Mouse (Mus musculus) ES-E14 (cell line): Measurements from ENCODE around the gene Shisa2. TPM values are rescaled to one million over a fixed set of nuclear protein-coding genes. Genes with fewer than 3 reads are reported as not detected.
A peak's percentile ranks its signal among the peaks of the same experiment; 100 is the strongest.

Experiments used
- DNase-seq: peaks from one replicate; pipeline ENCODE4 v3.0.0-alpha.2; 2013; ENCODE audit warnings: low read depth, low spot score
- H3K27ac ChIP-seq: 2 replicates; pipeline ENCODE4 v1.5.1; 2012; ENCODE audit warnings: low read depth, mild to moderate bottlenecking, low read length, moderate library complexity, mixed read lengths; ENCODE audit not compliant: poor library complexity, insufficient read depth, severe bottlenecking
- H3K36me3 ChIP-seq: 2 replicates; pipeline ENCODE4 v1.6.1; 2012; ENCODE audit warnings: mild to moderate bottlenecking, low read length, moderate library complexity, mixed read lengths; ENCODE audit not compliant: control insufficient read depth, poor library complexity, insufficient read depth, severe bottlenecking
- H3K4me1 ChIP-seq, 2 experiments: fragments of 150-350 bp in 1 of 2; sonication (generic) in 1 of 2; 2 replicates each; pipeline ENCODE4 v1.6.1; 2012; ENCODE audit warnings: low read length in 2 of 2, mild to moderate bottlenecking in 1 of 2, mixed read lengths in 1 of 2; ENCODE audit not compliant: control insufficient read depth in 2 of 2, insufficient read depth in 2 of 2, poor library complexity in 1 of 2
- H3K4me3 ChIP-seq, 2 experiments: fragments of 150-350 bp in 1 of 2; sonication (generic) in 1 of 2; 2 replicates each; pipeline ENCODE4 v1.5.1; 2012; ENCODE audit warnings: low read length in 2 of 2, low read depth in 1 of 2, mild to moderate bottlenecking in 1 of 2, mixed read lengths in 1 of 2; ENCODE audit not compliant: insufficient read depth in 1 of 2, poor library complexity in 1 of 2, severe bottlenecking in 1 of 2
- H3K9ac ChIP-seq: 2 replicates; pipeline ENCODE4 v1.6.1; 2012; ENCODE audit warnings: low read depth, mild to moderate bottlenecking, low read length, mixed read lengths; ENCODE audit not compliant: poor library complexity, insufficient read depth, severe bottlenecking
- H3K9me3 ChIP-seq: fragments of 150-350 bp; sonication (generic); 2 replicates; pipeline ENCODE4 v1.6.1; 2012; ENCODE audit warnings: low read depth, mild to moderate bottlenecking, low read length; ENCODE audit not compliant: control insufficient read depth, insufficient read depth
- CHD2 ChIP-seq: IDR thresholded peaks from 2 replicates; pipeline ENCODE4 v1.6.1; 2014; ENCODE audit warnings: mild to moderate bottlenecking, low read depth, low read length, inconsistent platforms
- HCFC1 ChIP-seq: IDR thresholded peaks from 2 replicates; pipeline ENCODE4 v1.6.1; 2012; ENCODE audit warnings: low read length, inconsistent platforms, borderline replicate concordance; ENCODE audit not compliant: insufficient read depth
- MAFK ChIP-seq: IDR thresholded peaks from 2 replicates; pipeline ENCODE4 v1.6.1; 2014; ENCODE audit warnings: mild to moderate bottlenecking, low read depth, low read length, inconsistent platforms; ENCODE audit not compliant: insufficient read depth
- ZC3H11A ChIP-seq: IDR thresholded peaks from 2 replicates; pipeline ENCODE4 v1.6.1; 2012; ENCODE audit warnings: low read depth, mild to moderate bottlenecking, inconsistent platforms, low read length, borderline replicate concordance
- ZNF384 ChIP-seq: IDR thresholded peaks from 2 replicates; pipeline ENCODE4 v1.6.1; 2012; ENCODE audit warnings: low read depth, low read length, inconsistent platforms
- in situ Hi-C, 2 experiments: fragments of 600-800 bp; cut with MboI; formaldehyde crosslinking; loops; one replicate each; pipeline ENCODE4 v1.15.1; 2025; ENCODE audit warnings: low sequenced_read_pairs in 2 of 2, inconsistent platforms in 1 of 2; ENCODE audit not compliant: unreplicated experiment in 2 of 2
- total RNA-seq: library from RNA; depleted of rRNA; stranded (reverse); fragments of 300-350 nt; gene quantifications from 2 replicates; pipeline ENCODE4 v1.2.3, GENCODE M21; 2012; rRNA removed

Shisa2 gene
- total RNA-seq, 1 experiment: 3.8 TPM

- no peaks in the 10 kb centered on the region for H3K9me3 ChIP-seq
- H3K4me3 ChIP-seq: no peak overlapping the region
- no peak overlapping the region for H3K27ac ChIP-seq
- TF ChIP-seq CHD2: no peak
- TF ChIP-seq MAFK: no peak
- TF ChIP-seq HCFC1: no peak
- no peak for TF ChIP-seq ZC3H11A
- no peak for TF ChIP-seq ZNF384
- no peak overlapping the region for H3K9ac ChIP-seq
- H3K4me1 ChIP-seq: peaks cover 0 to 2% of the 10 kb centered on the region in 2 experiments; a peak in 1 of 4 replicates
- no peak for DNase-seq
- in situ Hi-C loops: no loop called here
- no peaks in the 10 kb centered on the region for H3K36me3 ChIP-seq
These were observed 47.9 kb downstream of the Shisa2 start for GRCm38 (mm10) chr14:59672893-59673515.

GRCm38 (mm10) chr14:59674556-59674955 lies 49.4 kb downstream of the Shisa2 start:
- in situ Hi-C loops: no loop called here
- H3K9ac ChIP-seq: no peak overlapping the region
- no peak for DNase-seq

GRCm38 (mm10) chr14:59675330-59675729 lies 50.2 kb downstream of the Shisa2 start:
- DNase-seq: no peak
- no peak overlapping the region for H3K27ac ChIP-seq
- H3K4me1 ChIP-seq: peaks cover 0 to 2% of the 10 kb centered on the region in 2 experiments; a peak in 1 of 4 replicates

More at GRCm38 (mm10) chr14:59674556-59674955, 49.4 kb downstream of the Shisa2 start:
- Histone ChIP-seq H3K27ac (no peak overlapping the region), H3K4me3 (no peak overlapping the region), H3K9me3 (no peaks in the 10 kb centered on the region), H3K36me3 (no peaks in the 10 kb centered on the region), H3K4me1 (peaks cover 0 to 2% of the 10 kb centered on the region in 2 experiments; a peak in 1 of 4 replicates)
- no peak for TF ChIP-seq HCFC1
- no peak for TF ChIP-seq CHD2
- TF ChIP-seq ZNF384: no peak
- TF ChIP-seq ZC3H11A: no peak
- no peak for TF ChIP-seq MAFK

GRCm38 (mm10) chr14:59677598-59678003 lies 52.5 kb downstream of the Shisa2 start:
- H3K4me1 ChIP-seq: peaks cover 0 to 2% of the 10 kb centered on the region in 2 experiments; a peak in 1 of 4 replicates
- no peak overlapping the region for H3K4me3 ChIP-seq
- no peak for TF ChIP-seq CHD2
- no peak for TF ChIP-seq MAFK
- no peak for TF ChIP-seq HCFC1
- TF ChIP-seq ZNF384: no peak
- no peak for TF ChIP-seq ZC3H11A
- DNase-seq: peak; percentile 7
- no peak overlapping the region for H3K27ac ChIP-seq
- in situ Hi-C loops: no loop called here
- H3K9me3 ChIP-seq: no peaks in the 10 kb centered on the region
- no peaks in the 10 kb centered on the region for H3K36me3 ChIP-seq
- no peak overlapping the region for H3K9ac ChIP-seq

More at GRCm38 (mm10) chr14:59675330-59675729, 50.2 kb downstream of the Shisa2 start:
- Histone ChIP-seq H3K9me3 (no peaks in the 10 kb centered on the region), H3K36me3 (no peaks in the 10 kb centered on the region), H3K9ac (no peak overlapping the region), H3K4me3 (no peak overlapping the region)
- TF ChIP-seq ZNF384 (no peak), CHD2 (no peak), MAFK (no peak), ZC3H11A (no peak)
- in situ Hi-C loops: no loop called here

Other genes with a start within 250 kb of the Shisa2 start
- gene Phf11c, start 229.9 kb upstream of the Shisa2 start, total RNA-seq: 1.0 and 1.1 TPM in 2 replicates
- gene Setdb2, start 184.4 kb upstream of the Shisa2 start, total RNA-seq: 7.9 and 16.7 TPM in 2 replicates
- gene Cab39l, start 184.3 kb upstream of the Shisa2 start, total RNA-seq: 5.8 and 8.1 TPM in 2 replicates
- 6.7 and 16.0 TPM in 2 replicates for gene Cdadc1, start 27.3 kb upstream of the Shisa2 start, total RNA-seq